Mouse (Mus musculus) gastrocnemius, adult 8-10 months (tissue): Measurements from ENCODE around the gene BC055324. TPM values are rescaled to one million over a fixed set of nuclear protein-coding genes. Genes with fewer than 3 reads are reported as not detected.

Source experiments
- total RNA-seq, 4 experiments: library from RNA; stranded (reverse); gene quantifications; 2 replicates each; pipeline ENCODE4 v1.2.4; 2022

Gene BC055324
- total RNA-seq, 4 experiments from 2014 or later: 0.51 to 0.81 TPM; not detected in 2

Other genes starting within 250 kb of the BC055324 start
- 10 to 100 TPM; 20.6 to 22.8 (median 21.8) TPM for gene Kifap3, start 215.2 kb downstream of the BC055324 start, total RNA-seq
- gene Scyl3, start 65.7 kb downstream of the BC055324 start, total RNA-seq: 1 to 10 TPM; 3.4 to 4.1 (median 4.0) TPM
- gene Mettl18, start 93 bp upstream of the BC055324 start, total RNA-seq: 1 to 10 TPM; 3.1 to 4.9 (median 4.3) TPM
- gene Sele, start 53.4 kb upstream of the BC055324 start, total RNA-seq: not detected
- gene Sell, start 67.2 kb upstream of the BC055324 start, total RNA-seq: under 1 TPM in 2 of 4 experiments, not detected in 2; 0.19 to 0.34 TPM
- under 1 TPM; 0.27 to 0.83 (median 0.59) TPM for gene Selp, start 120.5 kb upstream of the BC055324 start, total RNA-seq
- under 1 TPM; 0.07 to 0.18 (median 0.13) TPM for gene F5, start 157.0 kb upstream of the BC055324 start, total RNA-seq